Comparison of ENCODE assay signal across 19 mouse cellular contexts in the genomic region with DNA sequence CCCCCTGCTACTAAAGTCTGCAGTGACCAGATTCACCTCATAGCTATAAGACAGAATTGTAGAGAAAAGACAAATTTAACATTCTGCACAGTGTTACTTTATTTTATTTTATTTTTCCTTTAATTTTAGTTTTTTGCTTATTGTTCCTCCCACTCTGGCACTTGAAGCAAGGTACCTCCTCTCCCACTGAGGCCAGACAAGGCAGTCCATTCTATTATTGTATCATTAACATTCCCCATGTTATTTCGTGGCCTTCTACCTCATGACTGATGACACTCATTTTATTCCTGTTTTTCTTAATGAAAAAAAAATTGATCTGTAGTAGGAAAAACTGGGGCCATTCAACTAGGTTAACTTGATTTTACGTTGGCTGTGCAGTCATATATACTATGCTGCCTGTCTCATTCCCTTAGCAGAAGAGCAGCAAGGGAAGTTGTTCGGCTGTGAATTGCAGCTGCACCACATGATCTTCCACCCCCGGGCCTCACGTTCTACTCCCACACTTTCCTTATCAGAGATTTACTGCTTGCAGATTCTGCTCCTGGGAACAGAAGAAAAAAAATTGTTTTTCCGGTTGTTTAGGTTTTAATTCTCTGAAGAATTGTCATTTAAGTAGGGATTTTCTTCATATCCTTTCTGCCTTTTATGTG.
DNase-seq lines count a peak whose midpoint lies in the region; ATAC-seq and TF ChIP-seq lines count a peak whose summit lies in the region.
"Had no signal": no experiment of that assay in that cellular context is flagged by ENCODE, and none has a peak within 500 bp of the region (broad histone marks: within the 10 kb centered on the region; RNA-seq: fewer than 3 reads in every experiment).

No protein-coding gene starts in this region.

- H3K4me3 ChIP-seq in intestine, embryonic 15.5 days (replicated peaks): no peak overlapping the region
- no peak overlapping the region for H3K4me3 ChIP-seq in intestine, postnatal 0 days (ENCODE audit: low read depth, low read length)
- no peak overlapping the region for H3K4me3 ChIP-seq in midbrain, embryonic 14.5 days (replicated peaks; ENCODE audit: low read depth, low read length)
- no peak overlapping the region for H3K4me3 ChIP-seq in midbrain, postnatal 0 days (ENCODE audit: low read depth, low read length)
- no peak overlapping the region for H3K4me3 ChIP-seq in forebrain, embryonic 16.5 days (replicated peaks; ENCODE audit: low read length)
- H3K4me3 ChIP-seq: embryonic facial prominence, embryonic 10.5 days; gastrocnemius, adult 2 months; liver, embryonic 13.5 days; megakaryocyte, embryonic 14.5 days had no signal

- no peaks in the 10 kb centered on the region for H3K27me3 ChIP-seq in intestine, embryonic 15.5 days (replicated peaks)
- H3K27me3 ChIP-seq in intestine, postnatal 0 days (replicated peaks; ENCODE audit: control insufficient read depth, insufficient read depth, low read length): no peaks in the 10 kb centered on the region
- no peaks in the 10 kb centered on the region for H3K27me3 ChIP-seq in midbrain, embryonic 14.5 days (ENCODE audit: control insufficient read depth, insufficient read depth, low read length)
- no peaks in the 10 kb centered on the region for H3K27me3 ChIP-seq in midbrain, postnatal 0 days (ENCODE audit: insufficient read depth, low read length)
- H3K27me3 ChIP-seq in forebrain, embryonic 16.5 days (replicated peaks; ENCODE audit: control insufficient read depth, insufficient read depth, low read length): no peaks in the 10 kb centered on the region
- H3K27me3 ChIP-seq: liver, embryonic 13.5 days; megakaryocyte, embryonic 14.5 days; Patski had no signal

- peak; percentile 44 for DNase-seq in midbrain, embryonic 14.5 days
- no peak for DNase-seq in midbrain, postnatal 0 days (ENCODE audit: low spot score)
- DNase-seq in testis, postnatal 14 days (ENCODE audit: low spot score): peak; percentile 15
- no peak for DNase-seq in testis, postnatal 10 days (ENCODE audit: low spot score)
- DNase-seq: adrenal gland, postnatal 36 days; cerebellum, adult 11-12 months; cerebellum, postnatal 10 days; gastrocnemius, adult 2 months; kidney, adult 11 months; liver, embryonic 13.5 days; lung, adult 2 months; lung, postnatal 36 days had no signal

- peak; percentile 86 for ATAC-seq in intestine, embryonic 15.5 days
- no peak for ATAC-seq in intestine, postnatal 0 days
- ATAC-seq in midbrain, embryonic 14.5 days (ENCODE audit: low FRiP score, low TSS enrichment): no peak
- ATAC-seq in midbrain, postnatal 0 days (ENCODE audit: low FRiP score): no peak
- no peak for ATAC-seq in forebrain, embryonic 16.5 days
- ATAC-seq: Patski had no signal

- WGBS in intestine, embryonic 15.5 days: 29% methylated on average over 6 of the region's 6 CpGs
- 17% methylated on average over 6 of the region's 6 CpGs for WGBS in intestine, postnatal 0 days
- WGBS in midbrain, embryonic 14.5 days: 59% methylated on average over 6 of the region's 6 CpGs
- 48% methylated on average over 6 of the region's 6 CpGs for WGBS in midbrain, postnatal 0 days
- WGBS in forebrain, embryonic 16.5 days: 72% methylated on average over 6 of the region's 6 CpGs

- H3K9ac ChIP-seq in intestine, embryonic 15.5 days: no peak overlapping the region
- H3K9ac ChIP-seq in intestine, postnatal 0 days (ENCODE audit: low read depth, low read length): no peak overlapping the region
- H3K9ac ChIP-seq in midbrain, embryonic 14.5 days (replicated peaks; ENCODE audit: low read length): no peak overlapping the region
- no peak overlapping the region for H3K9ac ChIP-seq in midbrain, postnatal 0 days (replicated peaks; ENCODE audit: low read length, poor library complexity, severe bottlenecking)
- H3K9ac ChIP-seq in forebrain, embryonic 16.5 days (replicated peaks; ENCODE audit: low read depth, low read length): no peak overlapping the region
- H3K9ac ChIP-seq: hindbrain, embryonic 14.5 days; liver, embryonic 13.5 days had no signal

- H3K27ac ChIP-seq in intestine, embryonic 15.5 days: no peak overlapping the region
- no peak overlapping the region for H3K27ac ChIP-seq in intestine, postnatal 0 days (ENCODE audit: low read depth, low read length)
- no peak overlapping the region for H3K27ac ChIP-seq in midbrain, embryonic 14.5 days (replicated peaks; ENCODE audit: low read depth, low read length)
- no peak overlapping the region for H3K27ac ChIP-seq in midbrain, postnatal 0 days (ENCODE audit: low read depth, low read length)
- H3K27ac ChIP-seq in forebrain, embryonic 16.5 days (ENCODE audit: low read length): no peak overlapping the region
- H3K27ac ChIP-seq: embryonic facial prominence, embryonic 10.5 days; gastrocnemius, adult 2 months; hindbrain, embryonic 14.5 days; liver, embryonic 13.5 days had no signal

- no peaks in the 10 kb centered on the region for H3K4me1 ChIP-seq in intestine, embryonic 15.5 days (replicated peaks)
- H3K4me1 ChIP-seq in intestine, postnatal 0 days (replicated peaks; ENCODE audit: control insufficient read depth, insufficient read depth, low read length): no peaks in the 10 kb centered on the region; the same call in 1 of the 2 replicates
- no peaks in the 10 kb centered on the region for H3K4me1 ChIP-seq in midbrain, embryonic 14.5 days (ENCODE audit: control insufficient read depth, insufficient read depth, low read length)
- no peaks in the 10 kb centered on the region for H3K4me1 ChIP-seq in midbrain, postnatal 0 days (ENCODE audit: insufficient read depth, low read length)
- H3K4me1 ChIP-seq in forebrain, embryonic 16.5 days (replicated peaks; ENCODE audit: control insufficient read depth, insufficient read depth, low read length): no peaks in the 10 kb centered on the region
- H3K4me1 ChIP-seq: embryonic facial prominence, embryonic 10.5 days; liver, embryonic 13.5 days; megakaryocyte, embryonic 14.5 days had no signal

- no peak for TF ChIP-seq CTCF in intestine, postnatal 0 days (IDR thresholded peaks at IDR 0.05; ENCODE audit: low read depth)
- TF ChIP-seq CTCF in midbrain, postnatal 0 days (IDR thresholded peaks at IDR 0.05): no peak

- no peaks in the 10 kb centered on the region for H3K36me3 ChIP-seq in intestine, embryonic 15.5 days
- H3K36me3 ChIP-seq in intestine, postnatal 0 days (ENCODE audit: control insufficient read depth, insufficient read depth): no peaks in the 10 kb centered on the region
- H3K36me3 ChIP-seq in midbrain, embryonic 14.5 days (ENCODE audit: control insufficient read depth, insufficient read depth, low read length): no peaks in the 10 kb centered on the region
- no peaks in the 10 kb centered on the region for H3K36me3 ChIP-seq in midbrain, postnatal 0 days (ENCODE audit: insufficient read depth, low read length)
- no peaks in the 10 kb centered on the region for H3K36me3 ChIP-seq in forebrain, embryonic 16.5 days (ENCODE audit: control insufficient read depth, insufficient read depth)
- H3K36me3 ChIP-seq: embryonic facial prominence, embryonic 10.5 days; liver, embryonic 13.5 days had no signal

- H3K9me3 ChIP-seq in intestine, embryonic 15.5 days: no peaks in the 10 kb centered on the region
- H3K9me3 ChIP-seq in intestine, postnatal 0 days (ENCODE audit: control insufficient read depth): no peaks in the 10 kb centered on the region
- H3K9me3 ChIP-seq in midbrain, embryonic 14.5 days (ENCODE audit: control insufficient read depth, low read length): no peaks in the 10 kb centered on the region
- H3K9me3 ChIP-seq in midbrain, postnatal 0 days (ENCODE audit: low read length): no peaks in the 10 kb centered on the region
- no peaks in the 10 kb centered on the region for H3K9me3 ChIP-seq in forebrain, embryonic 16.5 days (ENCODE audit: control insufficient read depth, low read length)
- H3K9me3 ChIP-seq: embryonic facial prominence, embryonic 10.5 days; liver, embryonic 13.5 days; megakaryocyte, embryonic 14.5 days had no signal

- no peak overlapping the region for H3K4me2 ChIP-seq in intestine, embryonic 15.5 days (replicated peaks)
- no peak overlapping the region for H3K4me2 ChIP-seq in intestine, postnatal 0 days (replicated peaks; ENCODE audit: low read depth)
- H3K4me2 ChIP-seq in midbrain, embryonic 14.5 days (ENCODE audit: low read length): no peak overlapping the region
- H3K4me2 ChIP-seq in midbrain, postnatal 0 days (ENCODE audit: low read depth, low read length, poor library complexity, severe bottlenecking): no peak overlapping the region
- H3K4me2 ChIP-seq in forebrain, embryonic 16.5 days (ENCODE audit: low read length): no peak overlapping the region
- H3K4me2 ChIP-seq: hindbrain, embryonic 14.5 days; liver, embryonic 13.5 days had no signal

Comparison
In these comparisons a context has a peak if more than half of its experiments do, and no peak if none do; other contexts are left out.
1. DNase-seq: peak in midbrain, embryonic 14.5 days (single experiment) and testis, postnatal 14 days (single experiment); none in midbrain, postnatal 0 days (single experiment) and testis, postnatal 10 days (single experiment).